Mouse (Mus musculus) liver, embryonic 14.5 days (tissue): ENCODE measurements around the gene Gas7.

Experiments used
- CTCF ChIP-seq: IDR thresholded peaks from 2 replicates; pipeline ENCODE4 v1.5.1; 2016; ENCODE audit warnings: antibody characterized with exemption, low read depth, control low read depth
- EP300 ChIP-seq: IDR thresholded peaks from 2 replicates; pipeline ENCODE4 v1.6.1; 2016; ENCODE audit warnings: antibody characterized with exemption, low read depth

- TF ChIP-seq CTCF: no peak
- no peak for TF ChIP-seq EP300
These were observed 141.0 kb downstream of the Gas7 start for GRCm38 (mm10) chr11:67596233-67596632.
